Mouse (Mus musculus) E14TG2a.4 (cell line): ENCODE data around the gene Usp16.

Experiments used
- CTCF ChIP-seq: conservative IDR thresholded peaks from 2 replicates; pipeline ENCODE4 v1.5.1; 2014; ENCODE audit warnings: low read length
- NANOG ChIP-seq: IDR thresholded peaks from 2 replicates; pipeline ENCODE4 v1.6.1; 2014; ENCODE audit warnings: borderline replicate concordance, low read length, mixed read lengths
- POU5F1 ChIP-seq: IDR thresholded peaks from 2 replicates; pipeline ENCODE4 v1.6.1; 2014; ENCODE audit warnings: low read length, borderline replicate concordance

- TF ChIP-seq CTCF (no peak), POU5F1 (no peak), NANOG (no peak)
Measured at GRCm38 (mm10) chr16:87440184-87440686, 14.3 kb upstream of the Usp16 start, which contains the start of gene Rwdd2b.
